Mouse (Mus musculus) small intestine, adult 2 months (tissue): ENCODE measurements around the gene Eif3i.

Source experiments
- CTCF ChIP-seq: fragments of 200-500 bp; IDR thresholded peaks from 2 replicates; pipeline ENCODE4 v1.5.1; 2012; ENCODE audit warnings: low read depth, mild to moderate bottlenecking, control low read depth, inconsistent platforms, low read length, moderate library complexity, mixed read lengths; ENCODE audit not compliant: insufficient replicate concordance, insufficient read length; ENCODE audit errors: extremely low read depth
- POLR2A ChIP-seq: fragments of 200-500 bp; IDR thresholded peaks from 2 replicates; pipeline ENCODE4 v1.6.1; 2012; ENCODE audit warnings: low read depth, mild to moderate bottlenecking, control low read depth, inconsistent platforms, low read length, moderate library complexity

GRCm38 (mm10) chr4:129565139-129565538 is 35.3 kb downstream of the Eif3i start:
- TF ChIP-seq POLR2A = no peak
- no peak for TF ChIP-seq CTCF
